Comparison of ENCODE assay signal across 22 mouse cellular contexts in the genomic region with DNA sequence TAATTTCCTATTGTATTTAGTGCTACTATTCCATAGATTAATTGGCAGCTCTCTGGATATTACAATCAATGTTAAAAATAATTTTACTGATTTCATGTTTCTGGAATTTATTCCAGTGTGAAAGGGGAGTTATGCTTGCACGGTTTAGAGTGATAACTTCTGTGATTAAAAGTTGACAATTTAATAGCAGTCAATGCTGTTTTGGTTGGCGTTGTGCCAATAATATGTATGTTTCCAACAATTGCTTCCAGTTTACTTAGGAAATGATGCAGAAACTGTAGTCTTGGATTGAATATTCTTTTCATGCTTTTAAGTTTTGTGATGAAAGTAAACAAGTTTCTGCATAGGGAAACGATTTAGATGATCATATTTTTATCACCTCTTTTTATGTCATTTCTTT. TPM values are rescaled to one million over a fixed set of nuclear protein-coding genes. Genes with fewer than 3 reads are reported as not detected.
DNase-seq lines count a peak whose midpoint lies in the region; ATAC-seq and TF ChIP-seq lines count a peak whose summit lies in the region.
"Had no signal": no experiment of that assay in that cellular context is flagged by ENCODE, and none has a peak within 500 bp of the region (broad histone marks: within the 10 kb centered on the region; RNA-seq: fewer than 3 reads in every experiment).

No protein-coding gene starts in this region.

- no peak overlapping the region for H3K4me3 ChIP-seq in gastrocnemius, adult 2 months
- H3K4me3 ChIP-seq in kidney, postnatal 0 days (replicated peaks; ENCODE audit: low read depth, low read length), result no peak overlapping the region
- no peak overlapping the region for H3K4me3 ChIP-seq in midbrain, embryonic 14.5 days (replicated peaks; ENCODE audit: low read depth, low read length)
- H3K4me3 ChIP-seq in midbrain, embryonic 16.5 days (ENCODE audit: low read depth, low read length), result no peak overlapping the region
- H3K4me3 ChIP-seq: embryonic facial prominence, embryonic 13.5 days; forebrain, embryonic 15.5 days; hindbrain, embryonic 12.5 days; intestine, embryonic 15.5 days had no signal

- H3K36me3 ChIP-seq in kidney, postnatal 0 days (ENCODE audit: insufficient read depth, low read length), result peaks cover 31% of the 10 kb centered on the region
- H3K36me3 ChIP-seq in midbrain, embryonic 14.5 days (ENCODE audit: control insufficient read depth, insufficient read depth, low read length), result peaks cover 56% of the 10 kb centered on the region
- H3K36me3 ChIP-seq in midbrain, embryonic 16.5 days (ENCODE audit: control insufficient read depth, insufficient read depth, low read length), result peaks cover 19% of the 10 kb centered on the region

- no peaks in the 10 kb centered on the region for H3K9me3 ChIP-seq in kidney, postnatal 0 days (replicated peaks; ENCODE audit: low read length)
- no peaks in the 10 kb centered on the region for H3K9me3 ChIP-seq in midbrain, embryonic 14.5 days (ENCODE audit: control insufficient read depth, low read length)
- no peaks in the 10 kb centered on the region for H3K9me3 ChIP-seq in midbrain, embryonic 16.5 days (replicated peaks; ENCODE audit: control insufficient read depth, low read length, poor library complexity, severe bottlenecking)
- H3K9me3 ChIP-seq: embryonic facial prominence, embryonic 13.5 days; forebrain, embryonic 15.5 days; hindbrain, embryonic 12.5 days; intestine, embryonic 15.5 days had no signal

- no peak overlapping the region for H3K9ac ChIP-seq in kidney, postnatal 0 days (ENCODE audit: low read depth, low read length)
- H3K9ac ChIP-seq in midbrain, embryonic 14.5 days (replicated peaks; ENCODE audit: low read length), result no peak overlapping the region
- no peak overlapping the region for H3K9ac ChIP-seq in midbrain, embryonic 16.5 days (ENCODE audit: low read depth, low read length)
- H3K9ac ChIP-seq: embryonic facial prominence, embryonic 13.5 days; forebrain, embryonic 15.5 days; hindbrain, embryonic 12.5 days; intestine, embryonic 15.5 days had no signal

- 43% methylated on average over 3 of the region's 3 CpGs for WGBS in kidney, postnatal 0 days
- WGBS in midbrain, embryonic 14.5 days, result 90% methylated on average over 3 of the region's 3 CpGs
- 79% methylated on average over 3 of the region's 3 CpGs for WGBS in midbrain, embryonic 16.5 days

- DNase-seq in gastrocnemius, adult 2 months, result no peak
- DNase-seq in gastrocnemius, postnatal 10 days, result no peak
- peak; percentile 67 for DNase-seq in kidney, postnatal 0 days (ENCODE audit: low spot score)
- DNase-seq in kidney, postnatal 14 days, result no peak
- peak; percentile 5 for DNase-seq in midbrain, embryonic 14.5 days
- DNase-seq in embryo, embryonic 11 days, result no peak
- DNase-seq: adrenal gland, adult 8-10 months; adrenal gland, postnatal 25 days; cerebellum, adult 18-20 months; cerebellum, adult 9-10 months; cerebellum, postnatal 14 days; kidney, adult 11 months had no signal

- no peak for ATAC-seq in kidney, postnatal 0 days (replicated peaks; ENCODE audit: low FRiP score, low read depth)
- ATAC-seq in midbrain, embryonic 14.5 days (ENCODE audit: low FRiP score, low TSS enrichment), result no peak
- no peak for ATAC-seq in midbrain, embryonic 16.5 days
- ATAC-seq: activated CD4-positive, CD25-positive, alpha-beta regulatory T cell, adult 4 months; CD4-positive, CD25-positive, alpha-beta regulatory T cell, adult 4 months; forebrain, embryonic 15.5 days; hindbrain, embryonic 16.5 days; intestine, embryonic 15.5 days had no signal

- no peaks in the 10 kb centered on the region for H3K4me1 ChIP-seq in kidney, postnatal 0 days (replicated peaks; ENCODE audit: insufficient read depth, low read length)
- no peaks in the 10 kb centered on the region for H3K4me1 ChIP-seq in midbrain, embryonic 14.5 days (ENCODE audit: control insufficient read depth, insufficient read depth, low read length)
- H3K4me1 ChIP-seq in midbrain, embryonic 16.5 days (ENCODE audit: control insufficient read depth, insufficient read depth, low read length), result no peaks in the 10 kb centered on the region
- H3K4me1 ChIP-seq: embryonic facial prominence, embryonic 13.5 days; forebrain, embryonic 15.5 days had no signal

- H3K4me2 ChIP-seq in kidney, postnatal 0 days (ENCODE audit: low read length), result no peak overlapping the region
- no peak overlapping the region for H3K4me2 ChIP-seq in midbrain, embryonic 14.5 days (ENCODE audit: low read length)
- H3K4me2 ChIP-seq in midbrain, embryonic 16.5 days (ENCODE audit: low read length), result no peak overlapping the region
- H3K4me2 ChIP-seq: embryonic facial prominence, embryonic 13.5 days; forebrain, embryonic 15.5 days; heart, embryonic 11.5 days; hindbrain, embryonic 12.5 days; intestine, embryonic 15.5 days had no signal

- H3K27me3 ChIP-seq in kidney, postnatal 0 days (ENCODE audit: insufficient read depth, low read length), result no peaks in the 10 kb centered on the region
- no peaks in the 10 kb centered on the region for H3K27me3 ChIP-seq in midbrain, embryonic 14.5 days (ENCODE audit: control insufficient read depth, insufficient read depth, low read length)
- no peaks in the 10 kb centered on the region for H3K27me3 ChIP-seq in midbrain, embryonic 16.5 days (ENCODE audit: control insufficient read depth, insufficient read depth, low read depth, low read length)
- H3K27me3 ChIP-seq: embryonic facial prominence, embryonic 13.5 days; forebrain, embryonic 15.5 days; hindbrain, embryonic 12.5 days; intestine, embryonic 15.5 days had no signal

- peak overlapping the region; percentile 56 for H3K27ac ChIP-seq in gastrocnemius, adult 2 months
- H3K27ac ChIP-seq in kidney, postnatal 0 days, result no peak overlapping the region
- H3K27ac ChIP-seq in midbrain, embryonic 14.5 days (replicated peaks; ENCODE audit: low read depth, low read length), result no peak overlapping the region
- H3K27ac ChIP-seq in midbrain, embryonic 16.5 days (ENCODE audit: low read length), result no peak overlapping the region
- H3K27ac ChIP-seq: intestine, embryonic 15.5 days had no signal

- no peak for TF ChIP-seq CTCF in gastrocnemius, adult 2 months (IDR thresholded peaks at IDR 0.05)
- no peak for TF ChIP-seq CTCF in kidney, postnatal 0 days (IDR thresholded peaks at IDR 0.05; ENCODE audit: low read depth)

- intact Hi-C loops in gastrocnemius, adult 2 months (cut with DNase I), result no loop called here

RNA-seq across cellular contexts. Expression of gene Specc1l, which starts 45.5 kb away (rescaled TPM):
- 10 to 100 TPM; 43.1 to 44.8 TPM for total RNA-seq in gastrocnemius, adult 2 months (2021)
- 10 to 100 TPM; 34.3 to 36.2 TPM for total RNA-seq in gastrocnemius, postnatal 10 days (2021)
- 18.7 and 19.7 TPM in 2 replicates for polyA plus RNA-seq in kidney, postnatal 0 days (2015; fragmentation: Nextera tagmentation; extraction: Ambion mirVana)
- 25.4 and 30.9 TPM in 2 replicates for polyA plus RNA-seq in midbrain, embryonic 14.5 days (2014; fragmentation: Nextera tagmentation; extraction: Ambion mirVana)
- 30.9 and 33.5 TPM in 2 replicates for polyA plus RNA-seq in midbrain, embryonic 16.5 days (2015; fragmentation: Nextera tagmentation; extraction: Ambion mirVana)

RNA-seq across cellular contexts. Expression of gene Adora2a, which starts 59.3 kb away (rescaled TPM):
- total RNA-seq in gastrocnemius, adult 2 months (2021), result under 1 TPM; 0.92 to 0.98 TPM
- 1 to 10 TPM; 4.3 to 6.2 TPM for total RNA-seq in gastrocnemius, postnatal 10 days (2021)
- polyA plus RNA-seq in kidney, postnatal 0 days (2015; fragmentation: Nextera tagmentation; extraction: Ambion mirVana), result 5.2 and 6.3 TPM in 2 replicates
- 3.7 and 5.1 TPM in 2 replicates for polyA plus RNA-seq in midbrain, embryonic 14.5 days (2014; fragmentation: Nextera tagmentation; extraction: Ambion mirVana)
- 3.7 and 3.8 TPM in 2 replicates for polyA plus RNA-seq in midbrain, embryonic 16.5 days (2015; fragmentation: Nextera tagmentation; extraction: Ambion mirVana)
- total RNA-seq: MEL had no signal

Comparison
In these comparisons a context has a peak if more than half of its experiments do, and no peak if none do; other contexts are left out.
1. DNase-seq: peak in kidney, postnatal 0 days (single experiment) and midbrain, embryonic 14.5 days (single experiment); none in gastrocnemius, adult 2 months (single experiment), gastrocnemius, postnatal 10 days (single experiment), kidney, postnatal 14 days (single experiment) and embryo, embryonic 11 days (single experiment).